Mouse (Mus musculus) stomach, embryonic 14.5 days (tissue): ENCODE data around the gene Ddah1. TPM values are rescaled to one million over a fixed set of nuclear protein-coding genes. Genes with fewer than 3 reads are reported as not detected.

ENCODE experiments used
- ATAC-seq: fragments of 200-750 bp; cut with Nextera tagmentation; 2 replicates; pipeline ENCODE4 v1.8.0; 2017; ENCODE audit warnings: low read depth, moderate TSS enrichment; ENCODE audit not compliant: insufficient number of reproducible peaks, insufficient read depth, low FRiP score
- H3K27ac ChIP-seq: fragments of 300-500 bp; sonication (generic); 2 replicates; pipeline ENCODE4 v1.5.1; 2014; ENCODE audit warnings: mild to moderate bottlenecking, low read length, moderate library complexity, mixed read lengths
- H3K27me3 ChIP-seq: fragments of 300-500 bp; sonication (generic); 2 replicates; pipeline ENCODE4 v1.6.1; 2014; ENCODE audit warnings: low read length, control low read depth, mixed read lengths; ENCODE audit not compliant: control insufficient read depth, insufficient read depth
- H3K36me3 ChIP-seq: fragments of 300-500 bp; sonication (generic); 2 replicates; pipeline ENCODE4 v1.6.1; 2014; ENCODE audit warnings: mild to moderate bottlenecking, control low read depth, low read length, moderate library complexity, mixed read lengths; ENCODE audit not compliant: control insufficient read depth, insufficient read depth
- H3K4me1 ChIP-seq: fragments of 300-500 bp; sonication (generic); 2 replicates; pipeline ENCODE4 v1.6.1; 2014; ENCODE audit warnings: low read length, control low read depth, mixed read lengths; ENCODE audit not compliant: control insufficient read depth, insufficient read depth
- H3K4me2 ChIP-seq: fragments of 300-500 bp; sonication (generic); replicated peaks from 2 replicates; pipeline ENCODE4 v1.6.1; 2014; ENCODE audit warnings: low read depth, low read length, control low read depth
- H3K4me3 ChIP-seq: fragments of 300-500 bp; sonication (generic); 2 replicates; pipeline ENCODE4 v1.5.1; 2014; ENCODE audit warnings: low read depth, low read length, control low read depth
- H3K9ac ChIP-seq: fragments of 300-500 bp; sonication (generic); replicated peaks from 2 replicates; pipeline ENCODE4 v1.6.1; 2014; ENCODE audit warnings: low read depth, mild to moderate bottlenecking, control low read depth, low read length, moderate library complexity, mixed read lengths
- H3K9me3 ChIP-seq: fragments of 300-500 bp; sonication (generic); 2 replicates; pipeline ENCODE4 v1.6.1; 2016; ENCODE audit warnings: low read depth, low read length, control low read depth; ENCODE audit not compliant: control insufficient read depth
- WGBS: fragments of 180-500 bp; shearing (Covaris S2); extraction: QIAGEN DNeasy Blood & Tissue Kit; methylation state at CpG from one replicate; pipeline ENCODE4 v1.1.7; 2014; 5-methylcytosine and 5-hydroxymethylcytosine counted together
- polyA plus RNA-seq: library from polyadenylated mRNA; unstranded; fragments of >200 nt; fragmentation: Nextera tagmentation; extraction: Ambion mirVana; gene quantifications from 2 replicates; pipeline ENCODE4 v1.2.1, GENCODE M21; 2014

The Ddah1 gene
- polyA plus RNA-seq, 1 experiment from 2014 or later, result 24.0 TPM

- no peaks in the 10 kb centered on the region for H3K36me3 ChIP-seq
- no peak overlapping the region for H3K27ac ChIP-seq
- no peak for ATAC-seq
- WGBS, result 79% methylated on average over 5 of the region's 5 CpGs
- no peaks in the 10 kb centered on the region for H3K4me1 ChIP-seq
- H3K4me3 ChIP-seq, result no peak overlapping the region
- no peaks in the 10 kb centered on the region for H3K27me3 ChIP-seq
- no peak overlapping the region for H3K4me2 ChIP-seq
- H3K9ac ChIP-seq, result no peak overlapping the region
- no peaks in the 10 kb centered on the region for H3K9me3 ChIP-seq
Observed at GRCm38 (mm10) chr3:145736562-145736961, 21.9 kb upstream of the Ddah1 start.

- Histone ChIP-seq H3K4me1 (no peaks in the 10 kb centered on the region), H3K4me3 (no peak overlapping the region), H3K9ac (no peak overlapping the region), H3K9me3 (no peaks in the 10 kb centered on the region), H3K36me3 (no peaks in the 10 kb centered on the region), H3K27ac (no peak overlapping the region), H3K4me2 (no peak overlapping the region), H3K27me3 (no peaks in the 10 kb centered on the region)
- 80% methylated on average over 14 of the region's 14 CpGs for WGBS
- no peak for ATAC-seq
Observed at GRCm38 (mm10) chr3:145738662-145739061, 19.8 kb upstream of the Ddah1 start.

GRCm38 (mm10) chr3:145739904-145740303 lies 18.6 kb upstream of the Ddah1 start:
- H3K27ac ChIP-seq, result no peak overlapping the region
- no peak overlapping the region for H3K4me2 ChIP-seq
- H3K4me3 ChIP-seq, result no peak overlapping the region
- no peak overlapping the region for H3K9ac ChIP-seq
- WGBS, result 40% methylated on average over 7 of the region's 7 CpGs
- no peaks in the 10 kb centered on the region for H3K36me3 ChIP-seq
- no peaks in the 10 kb centered on the region for H3K9me3 ChIP-seq
- ATAC-seq, result peak; percentile 46; the same call in 1 of the 2 replicates
- H3K27me3 ChIP-seq, result no peaks in the 10 kb centered on the region
- no peaks in the 10 kb centered on the region for H3K4me1 ChIP-seq

GRCm38 (mm10) chr3:145743050-145743449 lies 15.4 kb upstream of the Ddah1 start:
- no peak overlapping the region for H3K9ac ChIP-seq
- H3K4me3 ChIP-seq, result no peak overlapping the region
- H3K4me2 ChIP-seq, result no peak overlapping the region
- 60% methylated on average over 9 of the region's 9 CpGs for WGBS
- H3K27me3 ChIP-seq, result no peaks in the 10 kb centered on the region
- H3K27ac ChIP-seq, result no peak overlapping the region
- H3K9me3 ChIP-seq, result no peaks in the 10 kb centered on the region
- H3K4me1 ChIP-seq, result no peaks in the 10 kb centered on the region
- no peak for ATAC-seq
- H3K36me3 ChIP-seq, result no peaks in the 10 kb centered on the region

- ATAC-seq, result no peak
- no peaks in the 10 kb centered on the region for H3K36me3 ChIP-seq
- H3K4me1 ChIP-seq, result no peaks in the 10 kb centered on the region
- no peaks in the 10 kb centered on the region for H3K27me3 ChIP-seq
- H3K4me3 ChIP-seq, result no peak overlapping the region
- no peak overlapping the region for H3K27ac ChIP-seq
- H3K9ac ChIP-seq, result no peak overlapping the region
- WGBS, result 86% methylated on average over 9 of the region's 9 CpGs
- no peak overlapping the region for H3K4me2 ChIP-seq
- no peaks in the 10 kb centered on the region for H3K9me3 ChIP-seq
Observed at GRCm38 (mm10) chr3:145743476-145744027, 14.9 kb upstream of the Ddah1 start.

- H3K4me1 ChIP-seq, result no peaks in the 10 kb centered on the region
- WGBS, result 58% methylated on average over 1 of the region's 1 CpGs
- no peak overlapping the region for H3K4me2 ChIP-seq
- no peak overlapping the region for H3K4me3 ChIP-seq
- no peak overlapping the region for H3K27ac ChIP-seq
- ATAC-seq, result no peak
- no peaks in the 10 kb centered on the region for H3K27me3 ChIP-seq
- no peaks in the 10 kb centered on the region for H3K9me3 ChIP-seq
- H3K36me3 ChIP-seq, result no peaks in the 10 kb centered on the region
- H3K9ac ChIP-seq, result no peak overlapping the region
Observed at GRCm38 (mm10) chr3:145748626-145749025, 9.8 kb upstream of the Ddah1 start.

GRCm38 (mm10) chr3:145756457-145756856 lies 2.0 kb upstream of the Ddah1 start:
- no peak overlapping the region for H3K4me3 ChIP-seq
- H3K9ac ChIP-seq, result no peak overlapping the region
- H3K4me1 ChIP-seq, result peaks cover 10% of the 10 kb centered on the region; the same call in 1 of the 2 replicates
- no peak overlapping the region for H3K27ac ChIP-seq
- no peak for ATAC-seq
- WGBS, result 78% methylated on average over 8 of the region's 8 CpGs
- H3K36me3 ChIP-seq, result no peaks in the 10 kb centered on the region
- H3K27me3 ChIP-seq, result 0 out of 2 replicates have a peak, but pooled peaks cover 2% of the 10 kb centered on the region
- H3K4me2 ChIP-seq, result no peak overlapping the region
- no peaks in the 10 kb centered on the region for H3K9me3 ChIP-seq

GRCm38 (mm10) chr3:145757177-145757576 lies 1.3 kb upstream of the Ddah1 start:
- 62% methylated on average over 8 of the region's 8 CpGs for WGBS
- no peak overlapping the region for H3K9ac ChIP-seq

GRCm38 (mm10) chr3:145757844-145758243 lies 631 bp upstream of the Ddah1 start:
- no peak overlapping the region for H3K4me3 ChIP-seq
- no peak for ATAC-seq

More at GRCm38 (mm10) chr3:145757177-145757576, 1.3 kb upstream of the Ddah1 start:
- H3K4me2 ChIP-seq, result no peak overlapping the region
- H3K27ac ChIP-seq, result no peak overlapping the region
- H3K36me3 ChIP-seq, result no peaks in the 10 kb centered on the region
- 0 out of 2 replicates have a peak, but pooled peaks cover 2% of the 10 kb centered on the region for H3K27me3 ChIP-seq
- H3K4me3 ChIP-seq, result no peak overlapping the region
- peaks cover 10% of the 10 kb centered on the region; the same call in 1 of the 2 replicates for H3K4me1 ChIP-seq
- H3K9me3 ChIP-seq, result no peaks in the 10 kb centered on the region
- ATAC-seq, result no peak

More at GRCm38 (mm10) chr3:145757844-145758243, 631 bp upstream of the Ddah1 start:
- WGBS, result 41% methylated on average over 4 of the region's 4 CpGs
- peaks cover 10% of the 10 kb centered on the region; the same call in 1 of the 2 replicates for H3K4me1 ChIP-seq
- H3K9me3 ChIP-seq, result no peaks in the 10 kb centered on the region
- H3K27ac ChIP-seq, result no peak overlapping the region
- 0 out of 2 replicates have a peak, but pooled peaks cover 2% of the 10 kb centered on the region for H3K27me3 ChIP-seq
- H3K9ac ChIP-seq, result no peak overlapping the region
- peak overlapping the region; percentile 99; the same call in 1 of the 2 replicates for H3K4me2 ChIP-seq
- no peaks in the 10 kb centered on the region for H3K36me3 ChIP-seq
